Mouse (Mus musculus) G1E (cell line): Measurements from ENCODE around the gene Synrg.

Source experiments
- CTCF ChIP-seq: IDR thresholded peaks from 2 replicates; pipeline ENCODE4 v1.5.1; 2012; ENCODE audit warnings: low read depth, low read length, inconsistent platforms, mixed read lengths
- GATA1 ChIP-seq: IDR thresholded peaks from 2 replicates; pipeline ENCODE4 v1.6.1; 2012; ENCODE audit warnings: borderline replicate concordance, low read length, inconsistent platforms, mixed read lengths
- POLR2AphosphoS5 ChIP-seq: IDR thresholded peaks from 2 replicates; pipeline ENCODE4 v1.6.1; 2012; ENCODE audit warnings: low read depth, low read length, inconsistent platforms; ENCODE audit not compliant: insufficient replicate concordance
- TAL1 ChIP-seq: conservative IDR thresholded peaks from 2 replicates; pipeline ENCODE4 v1.6.1; 2012; ENCODE audit warnings: low read depth, low read length, inconsistent platforms, mixed read lengths

GRCm38 (mm10) chr11:84057418-84057817 is 93.2 kb downstream of the Synrg start:
- TF ChIP-seq TAL1 (no peak), CTCF (no peak), GATA1 (no peak), POLR2AphosphoS5 (no peak)
